Mouse (Mus musculus): ENCODE results near the gene Rragd. TPM values are rescaled to one million over a fixed set of nuclear protein-coding genes. Genes with fewer than 3 reads are reported as not detected.
"Not testable (repeated sequence)": the region's sequence is repeated elsewhere in the genome, so short reads cannot be mapped to it uniquely, and the experiment has no call there.

Gene Rragd
- polyA plus RNA-seq, 1 experiment from 2014 or later: 37.1 TPM

DNA sequence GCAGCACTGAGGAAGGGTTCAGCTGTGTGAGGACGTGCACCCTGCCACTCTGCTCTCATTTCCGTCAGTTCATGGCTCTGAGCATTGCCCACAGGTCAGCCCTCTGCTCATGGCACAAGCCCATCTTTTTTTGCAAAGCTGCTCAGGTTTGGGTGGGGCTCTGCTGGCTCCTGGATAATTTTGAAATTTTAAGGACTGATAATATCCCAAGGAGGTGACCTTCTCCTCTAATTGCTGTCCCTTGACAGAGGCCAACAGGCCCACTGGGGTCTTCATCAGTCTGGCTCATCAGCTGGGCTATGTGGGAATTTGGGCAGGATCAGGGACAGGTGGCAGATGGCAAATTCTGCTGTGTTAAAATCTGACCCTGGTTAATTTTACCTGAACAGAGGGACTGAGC lies 6.5 kb downstream of the Rragd start:
- no peaks in the 10 kb centered on the region for H3K36me3 ChIP-seq
- WGBS: 76% methylated on average over 2 of the region's 2 CpGs
- ATAC-seq (ENCODE audit: low FRiP score, low read depth): no peak

DNA sequence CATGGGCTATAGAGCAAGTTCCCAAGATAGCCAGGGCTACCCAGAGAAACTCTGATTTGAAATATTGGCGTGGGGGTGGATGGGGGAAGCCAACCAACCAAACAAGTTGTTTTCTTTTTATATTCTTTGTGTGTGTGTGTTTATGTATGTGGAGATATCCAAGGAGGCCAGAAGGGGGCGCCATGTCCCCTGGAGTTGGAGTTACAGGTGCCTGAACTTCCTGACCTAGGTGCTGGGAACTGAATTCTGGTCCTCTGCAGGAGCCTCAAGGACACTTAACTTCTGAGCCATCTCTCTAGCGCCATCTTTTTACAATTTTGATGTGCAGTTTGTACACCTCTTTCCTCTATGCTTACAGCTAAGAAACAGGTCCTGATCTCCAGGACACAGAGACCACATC lies 11.3 kb downstream of the Rragd start:
- H3K4me2 ChIP-seq: no peak overlapping the region
- WGBS: 82% methylated on average over 3 of the region's 3 CpGs
- H3K9me3 ChIP-seq: no peaks in the 10 kb centered on the region
- no peaks in the 10 kb centered on the region; the same call in 1 of the 2 replicates for H3K36me3 ChIP-seq
- no peak overlapping the region for H3K4me3 ChIP-seq
- no peak for ATAC-seq (ENCODE audit: low FRiP score, low read depth)
- H3K4me1 ChIP-seq (replicated peaks): no peaks in the 10 kb centered on the region
- no peak overlapping the region for H3K9ac ChIP-seq
- no peak overlapping the region for H3K27ac ChIP-seq (replicated peaks)
- no peaks in the 10 kb centered on the region for H3K27me3 ChIP-seq

More for the DNA sequence above, 6.5 kb downstream of the Rragd start:
- peaks cover 20% of the 10 kb centered on the region for H3K4me1 ChIP-seq (replicated peaks)
- H3K27me3 ChIP-seq: no peaks in the 10 kb centered on the region
- no peak overlapping the region for H3K27ac ChIP-seq (replicated peaks)
- H3K4me3 ChIP-seq: no peak overlapping the region
- no peak overlapping the region for H3K4me2 ChIP-seq
- no peak overlapping the region for H3K9ac ChIP-seq
- H3K9me3 ChIP-seq: no peaks in the 10 kb centered on the region

DNA sequence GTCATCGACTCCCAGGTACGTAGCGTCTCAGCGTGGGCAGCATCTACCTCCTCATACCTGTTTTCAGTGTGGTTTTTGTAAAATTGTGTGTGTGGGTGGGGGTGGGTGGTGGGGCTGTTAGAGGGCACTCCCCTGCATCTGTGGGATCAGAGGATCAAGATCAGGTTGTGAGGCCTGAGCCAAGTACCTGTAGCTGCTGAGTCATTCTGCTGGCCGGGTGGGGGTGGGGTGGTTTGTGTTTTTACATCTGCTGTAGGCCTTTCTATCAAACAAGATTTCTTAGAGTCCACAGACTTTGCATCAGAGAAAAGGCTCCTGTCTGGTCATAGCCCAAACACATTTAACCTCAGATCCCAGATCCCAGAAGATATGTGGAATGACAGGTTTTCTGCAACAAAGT lies 13.2 kb downstream of the Rragd start:
- H3K27me3 ChIP-seq: no peaks in the 10 kb centered on the region
- no peak overlapping the region for H3K4me2 ChIP-seq
- H3K9ac ChIP-seq: no peak overlapping the region
- H3K36me3 ChIP-seq: peaks cover 2% of the 10 kb centered on the region; the same call in 1 of the 2 replicates
- H3K9me3 ChIP-seq: no peaks in the 10 kb centered on the region
- 98% methylated on average over 5 of the region's 5 CpGs for WGBS
- no peak for ATAC-seq (ENCODE audit: low FRiP score, low read depth)
- no peaks in the 10 kb centered on the region for H3K4me1 ChIP-seq (replicated peaks)
- H3K27ac ChIP-seq (replicated peaks): no peak overlapping the region
- no peak overlapping the region for H3K4me3 ChIP-seq

DNA sequence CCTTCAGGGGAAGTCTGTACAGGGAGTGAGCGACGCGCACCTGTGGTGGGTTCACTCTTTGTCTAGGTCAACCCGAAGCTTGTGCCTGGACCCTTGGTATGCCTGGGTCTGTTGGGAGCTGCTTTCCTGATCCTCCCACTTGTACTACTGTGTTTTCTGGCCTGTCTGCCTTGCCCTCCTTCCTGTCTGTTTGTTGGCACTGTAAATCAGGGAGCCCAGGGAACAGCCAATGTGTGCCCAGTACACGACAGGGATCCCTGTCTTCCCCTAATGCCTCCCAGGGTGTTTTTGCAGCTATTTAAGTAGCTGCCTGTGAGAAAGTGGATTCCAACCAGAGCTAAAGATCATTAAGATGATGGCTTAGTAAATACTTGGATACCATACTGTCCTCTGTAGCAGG lies 14.7 kb downstream of the Rragd start:
- H3K4me1 ChIP-seq (replicated peaks): no peaks in the 10 kb centered on the region
- H3K4me3 ChIP-seq: no peak overlapping the region
- H3K36me3 ChIP-seq: peaks cover 4% of the 10 kb centered on the region; the same call in 1 of the 2 replicates
- H3K9me3 ChIP-seq: no peaks in the 10 kb centered on the region
- 87% methylated on average over 5 of the region's 5 CpGs for WGBS
- ATAC-seq (ENCODE audit: low FRiP score, low read depth): no peak
- no peak overlapping the region for H3K9ac ChIP-seq
- H3K4me2 ChIP-seq: no peak overlapping the region
- H3K27me3 ChIP-seq: no peaks in the 10 kb centered on the region
- H3K27ac ChIP-seq (replicated peaks): no peak overlapping the region

DNA sequence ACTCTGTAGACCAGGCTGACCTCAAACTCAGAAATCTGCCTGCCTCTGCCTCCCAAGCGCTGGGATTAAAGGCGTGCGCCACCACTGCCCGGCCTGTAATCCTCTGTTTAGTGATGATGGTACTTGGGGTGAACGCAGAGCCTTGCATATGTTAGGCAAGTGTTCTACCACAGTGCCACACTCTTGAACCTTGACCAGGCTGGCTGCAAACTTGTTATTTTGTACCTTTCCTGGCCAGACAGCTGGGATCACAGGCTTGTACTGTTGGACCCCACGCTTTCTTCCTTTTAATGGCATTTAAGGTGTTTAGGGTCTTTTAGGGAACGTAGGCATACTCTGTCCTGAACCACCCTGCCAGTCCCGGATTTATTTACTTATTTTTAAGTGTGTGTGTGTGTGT lies 16.2 kb downstream of the Rragd start:
- Histone ChIP-seq H3K4me2 (no peak overlapping the region), H3K4me1 (replicated peaks) (no peaks in the 10 kb centered on the region), H3K9me3 (no peaks in the 10 kb centered on the region), H3K4me3 (no peak overlapping the region), H3K27me3 (no peaks in the 10 kb centered on the region), H3K36me3 (peaks cover 4% of the 10 kb centered on the region; the same call in 1 of the 2 replicates), H3K9ac (no peak overlapping the region), H3K27ac (replicated peaks) (no peak overlapping the region)
- no peak for ATAC-seq (ENCODE audit: low FRiP score, low read depth)
- WGBS: 97% methylated on average over 8 of the region's 8 CpGs

DNA sequence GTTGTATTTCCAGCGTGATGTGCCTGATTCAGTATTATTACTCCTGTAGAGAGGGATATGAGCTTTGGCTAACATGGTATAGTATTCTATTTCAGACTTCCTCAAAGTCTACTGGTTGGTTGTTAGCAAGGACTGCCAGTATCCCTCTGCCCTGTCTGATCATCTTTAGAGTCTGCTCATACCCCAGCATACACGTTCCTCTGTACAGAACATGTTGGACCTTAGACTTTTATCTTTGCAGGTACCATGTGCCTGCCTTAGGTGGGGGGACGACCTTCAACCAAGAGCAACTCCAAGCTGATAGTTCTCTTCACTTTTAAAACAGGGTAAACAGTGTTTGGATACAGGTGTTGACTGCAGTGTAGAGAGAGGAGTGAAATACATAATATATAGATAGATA lies 19.2 kb downstream of the Rragd start:
- no peak for ATAC-seq (ENCODE audit: low FRiP score, low read depth)
- Histone ChIP-seq H3K4me1 (replicated peaks) (no peaks in the 10 kb centered on the region), H3K4me2 (no peak overlapping the region), H3K4me3 (no peak overlapping the region), H3K9me3 (no peaks in the 10 kb centered on the region), H3K9ac (no peak overlapping the region), H3K27me3 (no peaks in the 10 kb centered on the region), H3K36me3 (peaks cover 6% of the 10 kb centered on the region), H3K27ac (replicated peaks) (no peak overlapping the region)
- WGBS: 89% methylated on average over 3 of the region's 3 CpGs

DNA sequence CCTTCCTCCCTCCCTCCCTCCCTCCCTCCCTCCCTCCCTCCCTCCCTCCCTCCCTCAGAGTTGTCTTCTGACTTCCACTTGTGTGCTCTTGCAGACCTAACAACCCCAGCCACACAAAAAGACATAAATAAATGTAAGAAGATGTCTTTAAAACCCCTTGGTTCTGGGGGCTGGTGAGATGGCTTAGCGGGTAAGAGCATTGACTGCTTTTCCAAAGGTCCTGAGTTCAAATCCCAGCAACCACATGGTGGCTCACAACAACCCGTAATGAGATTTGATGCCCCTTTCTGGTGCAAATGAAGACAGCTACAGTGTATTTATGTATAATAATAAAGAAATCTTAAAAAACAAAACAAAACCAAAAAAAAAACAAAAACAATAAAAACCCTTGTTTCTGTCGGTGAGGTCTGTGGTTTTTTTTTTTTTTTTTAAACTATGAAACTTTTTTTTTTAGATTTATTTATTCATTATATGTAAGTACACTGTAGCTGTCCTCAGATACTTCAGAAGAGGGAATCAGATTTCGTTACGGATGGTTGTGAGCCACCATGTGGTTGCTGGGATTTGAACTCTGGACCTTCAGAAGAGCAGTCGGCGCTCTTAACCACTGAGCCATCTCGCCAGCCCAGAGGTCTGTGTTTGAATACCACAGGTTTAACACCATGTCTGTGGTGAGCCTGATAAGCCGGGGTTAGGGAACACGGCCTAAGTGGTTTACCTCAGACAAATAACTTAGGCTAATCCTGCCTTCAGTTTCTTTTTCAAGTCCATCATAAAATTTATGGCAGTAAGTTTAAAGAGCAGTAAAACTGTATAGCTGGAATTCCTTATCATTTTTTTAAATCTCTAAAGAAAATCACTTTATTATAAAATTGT lies 23.0 kb downstream of the Rragd start:
- not testable (repeated sequence) for ATAC-seq (ENCODE audit: low FRiP score, low read depth); H3K27me3 ChIP-seq; H3K9ac ChIP-seq; H3K9me3 ChIP-seq; H3K27ac ChIP-seq (replicated peaks); H3K4me3 ChIP-seq; H3K4me2 ChIP-seq; H3K4me1 ChIP-seq (replicated peaks)
- 96% methylated on average over 10 of the region's 10 CpGs for WGBS
- peaks cover 15% of the 10 kb centered on the region for H3K36me3 ChIP-seq

DNA sequence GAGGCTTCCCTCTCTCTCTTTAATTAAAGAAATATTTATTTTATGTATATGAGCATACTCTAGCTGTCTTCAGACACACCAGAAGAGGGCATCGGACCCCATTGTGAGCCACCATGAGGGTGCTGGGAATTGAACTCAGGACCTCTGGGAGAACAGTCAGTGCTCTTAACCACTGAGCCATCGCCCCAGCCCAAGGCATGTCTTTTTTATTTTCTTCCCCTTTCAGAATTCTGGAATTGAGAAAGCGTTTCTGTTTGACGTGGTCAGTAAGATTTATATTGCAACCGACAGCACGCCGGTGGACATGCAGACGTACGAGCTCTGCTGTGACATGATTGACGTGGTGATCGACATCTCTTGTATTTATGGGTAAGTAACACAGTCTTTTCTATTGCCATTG lies 24.0 kb downstream of the Rragd start:
- 95% methylated on average over 11 of the region's 11 CpGs for WGBS
- H3K9me3 ChIP-seq: no peaks in the 10 kb centered on the region

DNA sequence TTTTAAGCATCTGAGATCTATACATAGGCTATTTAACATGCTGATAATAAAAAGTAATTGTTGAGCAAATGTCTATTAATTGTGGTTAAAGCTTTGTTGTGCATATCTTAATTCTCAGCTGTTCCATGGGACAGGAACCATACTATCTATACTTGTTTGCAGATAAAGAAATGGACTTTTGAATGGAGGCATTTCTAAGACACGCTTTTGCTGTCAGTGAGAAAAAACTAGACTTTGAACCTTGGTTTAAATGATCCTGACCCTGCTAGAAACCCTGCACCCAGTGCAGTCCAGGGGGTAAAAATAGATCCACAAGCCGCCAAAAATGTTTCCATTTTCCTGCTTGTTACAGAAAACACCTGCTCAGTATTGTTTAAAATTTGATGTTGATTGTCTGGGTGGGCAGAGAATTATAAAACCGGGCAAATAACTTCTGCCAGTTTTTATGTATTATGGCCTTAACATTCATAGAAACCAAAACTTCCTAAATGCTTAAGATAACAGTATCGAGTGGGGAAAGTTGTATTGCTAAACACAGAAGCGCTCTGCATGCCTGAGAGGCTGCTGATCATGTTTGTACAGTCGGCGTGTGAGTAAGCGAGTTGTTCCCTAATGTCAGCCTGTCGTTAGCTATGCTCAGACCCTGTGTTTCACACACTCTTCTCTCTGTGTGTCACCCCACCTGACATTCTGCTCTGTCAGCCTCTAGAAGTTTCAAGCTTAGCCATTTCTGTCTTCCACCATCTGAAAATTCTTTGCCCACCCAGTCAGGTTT lies 24.8 kb downstream of the Rragd start:
- Histone ChIP-seq H3K4me1 (replicated peaks) (no peaks in the 10 kb centered on the region), H3K27ac (replicated peaks) (no peak overlapping the region), H3K36me3 (peaks cover 11% of the 10 kb centered on the region), H3K9me3 (no peaks in the 10 kb centered on the region), H3K27me3 (no peaks in the 10 kb centered on the region), H3K9ac (no peak overlapping the region), H3K4me2 (no peak overlapping the region), H3K4me3 (no peak overlapping the region)
- WGBS: 91% methylated on average over 9 of the region's 9 CpGs
- no peak for ATAC-seq (ENCODE audit: low FRiP score, low read depth)

More for the DNA sequence above, 24.0 kb downstream of the Rragd start:
- ATAC-seq (ENCODE audit: low FRiP score, low read depth): no peak
- Histone ChIP-seq H3K4me2 (no peak overlapping the region), H3K4me1 (replicated peaks) (no peaks in the 10 kb centered on the region), H3K27me3 (no peaks in the 10 kb centered on the region), H3K36me3 (peaks cover 11% of the 10 kb centered on the region), H3K9ac (no peak overlapping the region), H3K4me3 (no peak overlapping the region), H3K27ac (replicated peaks) (no peak overlapping the region)

DNA sequence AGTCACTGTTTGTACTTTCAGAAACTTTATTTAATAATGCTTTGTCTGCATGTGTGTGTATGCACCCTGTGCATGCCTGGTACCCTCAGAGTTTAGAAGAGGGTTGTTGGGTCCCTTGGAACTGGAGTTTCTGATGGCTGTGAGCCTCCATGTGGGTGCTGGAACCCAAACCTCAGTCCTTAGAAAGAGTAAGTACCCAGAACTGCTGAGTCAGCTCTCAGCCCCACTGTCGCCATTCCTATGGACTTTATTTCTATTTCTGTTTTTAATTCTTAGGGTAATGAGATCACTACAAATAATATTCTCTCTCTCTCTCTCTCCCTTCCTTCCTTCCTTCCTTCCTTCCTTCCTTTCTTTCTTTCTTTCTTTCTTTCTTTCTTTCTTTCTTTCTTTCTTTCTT lies 27.2 kb downstream of the Rragd start:
- WGBS: 93% methylated on average over 1 of the region's 1 CpGs
- Histone ChIP-seq H3K9me3 (no peaks in the 10 kb centered on the region), H3K36me3 (peaks cover 26% of the 10 kb centered on the region), H3K9ac (no peak overlapping the region), H3K4me2 (no peak overlapping the region), H3K4me1 (replicated peaks) (no peaks in the 10 kb centered on the region), H3K4me3 (no peak overlapping the region), H3K27ac (replicated peaks) (no peak overlapping the region), H3K27me3 (no peaks in the 10 kb centered on the region)
- no peak for ATAC-seq (ENCODE audit: low FRiP score, low read depth)

DNA sequence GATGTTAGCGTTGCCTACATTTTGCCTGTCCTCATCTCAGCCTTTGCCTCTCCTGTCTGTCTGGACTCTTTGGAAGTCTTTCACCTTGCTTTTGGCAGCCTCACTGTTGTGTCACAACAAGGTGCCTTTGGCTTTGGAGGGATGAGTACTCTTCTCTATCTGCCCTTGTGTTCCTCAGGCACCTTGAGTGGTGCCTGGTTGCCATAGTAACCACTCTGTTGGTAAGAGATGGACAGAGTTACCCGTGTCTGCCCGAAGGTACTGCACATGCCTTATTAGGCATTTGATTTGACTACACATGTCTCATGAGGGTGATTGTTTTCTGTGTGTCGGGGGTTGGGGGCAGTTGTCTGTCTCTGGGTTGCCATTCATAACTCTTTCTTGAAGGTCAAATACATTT lies 29.6 kb downstream of the Rragd start:
- no peaks in the 10 kb centered on the region for H3K27me3 ChIP-seq

DNA sequence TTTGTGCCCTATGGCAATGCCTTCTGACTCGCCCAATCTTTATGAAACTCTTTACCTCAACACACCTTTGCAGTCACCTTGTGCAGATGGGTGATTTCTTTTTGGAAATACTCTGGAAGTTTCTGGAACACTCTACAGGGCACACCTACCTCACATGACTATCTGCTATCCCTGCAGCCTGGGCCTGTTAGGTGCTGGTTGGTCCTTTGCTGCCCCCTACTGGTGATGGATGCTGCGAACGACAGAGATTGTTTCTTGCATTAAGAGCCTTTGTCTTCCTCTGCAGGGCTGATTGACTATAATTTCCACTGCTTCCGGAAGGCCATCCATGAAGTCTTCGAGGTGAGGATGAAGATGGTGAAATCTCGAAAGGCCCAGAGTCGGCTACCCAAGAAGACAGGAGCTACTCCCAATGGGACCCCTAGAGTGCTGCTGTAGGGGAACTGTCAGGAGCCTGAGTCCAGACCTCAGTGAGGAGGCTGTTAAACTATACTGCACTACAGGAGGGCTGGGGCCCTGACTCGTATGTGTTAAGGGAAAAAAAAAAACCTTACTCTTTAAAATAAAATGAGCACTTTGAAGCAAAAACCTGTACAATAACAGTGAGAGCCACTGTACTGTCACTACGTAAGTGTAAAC lies 35.6 kb downstream of the Rragd start:
- Histone ChIP-seq H3K4me3 (no peak overlapping the region), H3K27me3 (no peaks in the 10 kb centered on the region), H3K4me1 (replicated peaks) (no peaks in the 10 kb centered on the region), H3K9ac (no peak overlapping the region), H3K36me3 (peaks cover 17% of the 10 kb centered on the region), H3K4me2 (no peak overlapping the region), H3K9me3 (no peaks in the 10 kb centered on the region), H3K27ac (replicated peaks) (no peak overlapping the region)
- whole genome bisulfite sequencing: 51% methylated on average over 9 of the region's 9 CpGs
- peak; percentile 83 for ATAC-seq (ENCODE audit: low FRiP score, low read depth)

More for the DNA sequence above, 29.6 kb downstream of the Rragd start:
- Histone ChIP-seq H3K27ac (replicated peaks) (no peak overlapping the region), H3K4me2 (no peak overlapping the region), H3K36me3 (peaks cover 22% of the 10 kb centered on the region), H3K4me1 (replicated peaks) (no peaks in the 10 kb centered on the region), H3K4me3 (no peak overlapping the region), H3K9me3 (no peaks in the 10 kb centered on the region), H3K9ac (no peak overlapping the region)
- ATAC-seq (ENCODE audit: low FRiP score, low read depth): no peak
- 71% methylated on average over 4 of the region's 4 CpGs for WGBS
